Mouse (Mus musculus) G1E (cell line): Measurements from ENCODE around the gene Camta1.

Source experiments
- CTCF ChIP-seq: IDR thresholded peaks from 2 replicates; pipeline ENCODE4 v1.5.1; 2012; ENCODE audit warnings: low read depth, low read length, inconsistent platforms, mixed read lengths
- POLR2AphosphoS5 ChIP-seq: IDR thresholded peaks from 2 replicates; pipeline ENCODE4 v1.6.1; 2012; ENCODE audit warnings: low read depth, low read length, inconsistent platforms; ENCODE audit not compliant: insufficient replicate concordance
- TAL1 ChIP-seq: conservative IDR thresholded peaks from 2 replicates; pipeline ENCODE4 v1.6.1; 2012; ENCODE audit warnings: low read depth, low read length, inconsistent platforms, mixed read lengths

GRCm38 (mm10) chr4:151044037-151044943, 817.4 kb downstream of the Camta1 start, which contains the start of gene Per3:
- TF ChIP-seq CTCF (no peak), TAL1 (no peak), POLR2AphosphoS5 (no peak)
